Mouse (Mus musculus) heart, embryonic 12.5 days (tissue): ENCODE data around the gene Nlgn2. TPM values are rescaled to one million over a fixed set of nuclear protein-coding genes. Genes with fewer than 3 reads are reported as not detected.
"Not testable (repeated sequence)": the region's sequence is repeated elsewhere in the genome, so short reads cannot be mapped to it uniquely, and the experiment has no call there.

Source experiments
- ATAC-seq: fragments of 200-750 bp; cut with Nextera tagmentation; 2 replicates; pipeline ENCODE4 v1.8.0; 2017; ENCODE audit warnings: moderate TSS enrichment, moderate library complexity; ENCODE audit not compliant: insufficient number of reproducible peaks, low FRiP score
- H3K27ac ChIP-seq: fragments of 300-500 bp; sonication (generic); 2 replicates; pipeline ENCODE4 v1.5.1; 2016; ENCODE audit warnings: mild to moderate bottlenecking, moderate library complexity; ENCODE audit not compliant: poor library complexity, severe bottlenecking
- H3K27me3 ChIP-seq: fragments of 300-500 bp; sonication (generic); replicated peaks from 2 replicates; pipeline ENCODE4 v1.6.1; 2016; ENCODE audit warnings: mild to moderate bottlenecking, moderate library complexity
- H3K36me3 ChIP-seq: fragments of 300-500 bp; sonication (generic); 2 replicates; pipeline ENCODE4 v1.6.1; 2016; ENCODE audit warnings: mild to moderate bottlenecking, moderate library complexity
- H3K4me1 ChIP-seq: fragments of 300-500 bp; sonication (generic); replicated peaks from 2 replicates; pipeline ENCODE4 v1.6.1; 2016; ENCODE audit warnings: mild to moderate bottlenecking
- H3K4me2 ChIP-seq: fragments of 300-500 bp; sonication (generic); 2 replicates; pipeline ENCODE4 v1.6.1; 2016; ENCODE audit warnings: mild to moderate bottlenecking, moderate library complexity
- H3K4me3 ChIP-seq: fragments of 300-500 bp; sonication (generic); 2 replicates; pipeline ENCODE4 v1.5.1; 2016; ENCODE audit warnings: mild to moderate bottlenecking
- H3K9ac ChIP-seq: fragments of 300-500 bp; sonication (generic); 2 replicates; pipeline ENCODE4 v1.6.1; 2016; ENCODE audit warnings: mild to moderate bottlenecking, moderate library complexity
- H3K9me3 ChIP-seq: fragments of 300-500 bp; sonication (generic); replicated peaks from 2 replicates; pipeline ENCODE4 v1.6.1; 2016; ENCODE audit warnings: mild to moderate bottlenecking, moderate library complexity
- WGBS: fragments of 180-500 bp; shearing (Covaris S2); methylation state at CpG from one replicate; pipeline ENCODE4 v1.1.7; 2016; 5-methylcytosine and 5-hydroxymethylcytosine counted together
- polyA plus RNA-seq: library from polyadenylated mRNA; unstranded; fragments of >200 nt; fragmentation: Nextera tagmentation; extraction: Ambion mirVana; gene quantifications from 2 replicates; pipeline ENCODE4 v1.2.1, GENCODE M21; 2016

Gene Nlgn2
- polyA plus RNA-seq, 1 experiment from 2014 or later, result 2.3 TPM

- not testable (repeated sequence) for H3K9me3 ChIP-seq, H3K4me3 ChIP-seq, ATAC-seq, H3K9ac ChIP-seq, H3K36me3 ChIP-seq, H3K4me1 ChIP-seq
- peak overlapping the region; percentile 66 for H3K27ac ChIP-seq
- peaks cover 14% of the 10 kb centered on the region for H3K27me3 ChIP-seq
- H3K4me2 ChIP-seq, result peak overlapping the region; percentile 33; the same call in 1 of the 2 replicates
- WGBS, result 78% methylated on average over 3 of the region's 3 CpGs
Measured at GRCm38 (mm10) chr11:69863729-69864128, 26.1 kb upstream of the Nlgn2 start.

DNA sequence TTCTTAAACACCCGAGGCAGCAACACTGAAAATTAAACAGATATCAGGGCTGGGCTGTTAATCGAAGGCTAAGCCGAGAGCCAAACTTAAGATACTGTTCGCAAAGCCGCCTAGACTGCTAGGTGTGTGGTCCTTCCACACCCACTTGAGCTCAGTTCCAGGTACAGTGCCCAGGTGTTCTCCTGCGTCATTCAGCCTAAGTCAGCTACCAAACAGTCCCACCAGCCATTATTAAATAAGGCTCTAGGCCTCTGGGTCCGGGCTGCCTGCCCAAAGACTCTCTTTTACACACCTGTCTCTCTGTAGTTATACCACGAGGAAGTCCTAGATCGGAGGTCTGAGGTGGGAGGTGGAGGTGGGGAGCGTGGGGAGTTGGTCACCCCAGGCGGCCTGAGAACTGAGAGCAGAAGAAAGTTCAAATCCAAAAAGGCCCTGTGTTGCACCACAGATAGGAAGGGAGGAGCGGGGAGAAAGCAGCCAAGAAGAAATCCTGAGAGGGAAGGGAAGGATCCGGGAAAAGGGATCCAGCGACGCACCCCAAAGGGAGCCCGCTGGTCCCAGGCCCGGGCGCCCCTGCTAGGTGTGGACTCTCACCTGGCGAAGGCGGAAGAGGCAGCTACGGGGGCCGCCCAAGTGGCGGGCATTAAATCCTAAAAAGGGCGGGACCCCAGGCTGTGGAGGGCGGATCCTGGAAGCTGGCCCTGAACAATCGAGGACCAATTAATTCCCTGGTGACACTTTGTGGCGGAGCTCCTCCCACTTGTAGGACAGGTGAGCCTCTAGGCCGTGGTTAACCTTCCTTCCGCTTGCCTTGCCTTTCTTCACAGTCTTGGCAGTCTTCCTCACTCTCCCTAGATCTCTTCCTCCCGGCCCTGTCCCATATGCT, 20.8 kb upstream of the Nlgn2 start, which contains the start of gene Tnk1:
TSS of gene Tnk1 (minus strand) at position 618 of the 886 bp plus-strand sequence.
- no peaks in the 10 kb centered on the region for H3K9me3 ChIP-seq
- H3K4me3 ChIP-seq, result no peak within 1 kb of the TSS
- peaks cover 38% of the 10 kb centered on the region for H3K27me3 ChIP-seq
- no peak within 1 kb of the TSS for H3K27ac ChIP-seq
- WGBS, result 18% methylated on average over 30 of the region's 30 CpGs
- peaks cover 8% of the 10 kb centered on the region; the same call in 1 of the 2 replicates for H3K4me1 ChIP-seq
- no peaks in the 10 kb centered on the region for H3K36me3 ChIP-seq
- H3K4me2 ChIP-seq, result no peak within 1 kb of the TSS; the same call in 1 of the 2 replicates
- peak within 1 kb of the TSS; percentile 6; the same call in 1 of the 2 replicates for H3K9ac ChIP-seq
- ATAC-seq, result no peak

DNA sequence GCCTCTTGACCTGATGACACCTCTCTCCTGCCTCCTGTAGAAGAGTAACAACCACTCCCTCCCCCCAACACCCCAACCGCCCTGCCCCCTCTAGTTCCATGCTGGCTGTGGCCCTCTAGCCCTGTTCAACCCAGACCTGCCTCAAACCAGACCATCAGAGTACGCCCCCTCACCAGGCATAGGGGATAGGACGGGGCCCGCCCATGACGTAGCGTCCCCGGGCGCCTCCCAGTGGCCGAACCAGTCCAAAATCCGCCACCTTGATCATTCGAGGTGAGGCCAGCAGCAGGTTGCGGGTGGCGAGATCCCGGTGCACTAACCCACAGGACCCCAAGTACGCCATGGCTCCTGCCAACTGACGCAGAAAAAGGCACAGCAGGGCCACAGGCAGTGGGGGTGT, 17.8 kb upstream of the Nlgn2 start:
- H3K9me3 ChIP-seq, result no peaks in the 10 kb centered on the region
- H3K27me3 ChIP-seq, result peaks cover 38% of the 10 kb centered on the region
- H3K36me3 ChIP-seq, result peaks cover 22% of the 10 kb centered on the region
- H3K27ac ChIP-seq, result peak overlapping the region; percentile 31; the same call in 1 of the 2 replicates
- WGBS, result 14% methylated on average over 16 of the region's 16 CpGs
- peak overlapping the region; percentile 4 for H3K4me2 ChIP-seq
- H3K4me3 ChIP-seq, result no peak overlapping the region
- no peak overlapping the region for H3K9ac ChIP-seq
- H3K4me1 ChIP-seq, result peaks cover 17% of the 10 kb centered on the region; the same call in 1 of the 2 replicates
- no peak for ATAC-seq

DNA sequence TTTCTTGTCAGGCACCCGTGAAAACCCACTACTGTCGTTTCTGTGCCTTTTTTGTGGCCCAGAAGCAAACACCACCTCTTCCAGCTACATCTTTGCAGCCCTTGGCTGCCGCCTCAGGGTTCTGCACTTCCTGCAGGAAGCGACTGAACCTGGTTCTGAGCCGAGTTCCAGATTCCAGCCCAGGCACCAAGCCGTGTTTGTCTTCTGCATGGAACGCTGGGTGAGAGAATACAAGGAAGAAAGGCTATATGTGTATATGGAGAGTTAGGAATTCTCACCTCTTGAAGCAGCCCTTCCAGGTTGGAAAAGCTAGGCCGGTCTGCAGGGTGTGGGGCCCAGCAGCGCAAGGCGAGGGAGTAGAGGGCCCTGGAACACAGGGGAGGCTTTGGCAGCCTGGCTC, 17.1 kb upstream of the Nlgn2 start:
- no peak overlapping the region for H3K9ac ChIP-seq
- peak overlapping the region; percentile 31 for H3K27ac ChIP-seq
- 76% methylated on average over 10 of the region's 10 CpGs for WGBS

GRCm38 (mm10) chr11:69853994-69854393, 16.4 kb upstream of the Nlgn2 start:
- ATAC-seq, result peak; percentile 94
- H3K9me3 ChIP-seq, result no peaks in the 10 kb centered on the region
- H3K27me3 ChIP-seq, result peaks cover 27% of the 10 kb centered on the region
- peak overlapping the region; percentile 38 for H3K27ac ChIP-seq
- peaks cover 35% of the 10 kb centered on the region for H3K36me3 ChIP-seq
- no peak overlapping the region for H3K4me3 ChIP-seq
- H3K9ac ChIP-seq, result no peak overlapping the region
- WGBS, result 36% methylated on average over 7 of the region's 7 CpGs
- peaks cover 17% of the 10 kb centered on the region; the same call in 1 of the 2 replicates for H3K4me1 ChIP-seq
- H3K4me2 ChIP-seq, result peak overlapping the region; percentile 4

More for the DNA sequence above, 17.1 kb upstream of the Nlgn2 start:
- H3K27me3 ChIP-seq, result peaks cover 34% of the 10 kb centered on the region
- H3K4me2 ChIP-seq, result peak overlapping the region; percentile 4
- no peak for ATAC-seq
- peaks cover 17% of the 10 kb centered on the region; the same call in 1 of the 2 replicates for H3K4me1 ChIP-seq
- no peak overlapping the region for H3K4me3 ChIP-seq
- peaks cover 28% of the 10 kb centered on the region for H3K36me3 ChIP-seq
- no peaks in the 10 kb centered on the region for H3K9me3 ChIP-seq

GRCm38 (mm10) chr11:69850754-69851153, 13.2 kb upstream of the Nlgn2 start:
- Histone ChIP-seq H3K27me3 (peaks cover 1% of the 10 kb centered on the region; the same call in 1 of the 2 replicates), H3K4me3 (no peak overlapping the region), H3K9me3 (no peaks in the 10 kb centered on the region), H3K4me2 (no peak overlapping the region), H3K9ac (no peak overlapping the region), H3K4me1 (peaks cover 39% of the 10 kb centered on the region), H3K36me3 (peaks cover 49% of the 10 kb centered on the region), H3K27ac (no peak overlapping the region)
- ATAC-seq, result no peak
- 74% methylated on average over 8 of the region's 8 CpGs for WGBS

GRCm38 (mm10) chr11:69849884-69850283, 12.3 kb upstream of the Nlgn2 start:
- Histone ChIP-seq H3K4me1 (peaks cover 35% of the 10 kb centered on the region), H3K9ac (no peak overlapping the region), H3K9me3 (no peaks in the 10 kb centered on the region), H3K4me3 (no peak overlapping the region), H3K4me2 (no peak overlapping the region), H3K36me3 (peaks cover 49% of the 10 kb centered on the region), H3K27me3 (no peaks in the 10 kb centered on the region), H3K27ac (no peak overlapping the region)
- 92% methylated on average over 15 of the region's 15 CpGs for WGBS
- ATAC-seq, result no peak

DNA sequence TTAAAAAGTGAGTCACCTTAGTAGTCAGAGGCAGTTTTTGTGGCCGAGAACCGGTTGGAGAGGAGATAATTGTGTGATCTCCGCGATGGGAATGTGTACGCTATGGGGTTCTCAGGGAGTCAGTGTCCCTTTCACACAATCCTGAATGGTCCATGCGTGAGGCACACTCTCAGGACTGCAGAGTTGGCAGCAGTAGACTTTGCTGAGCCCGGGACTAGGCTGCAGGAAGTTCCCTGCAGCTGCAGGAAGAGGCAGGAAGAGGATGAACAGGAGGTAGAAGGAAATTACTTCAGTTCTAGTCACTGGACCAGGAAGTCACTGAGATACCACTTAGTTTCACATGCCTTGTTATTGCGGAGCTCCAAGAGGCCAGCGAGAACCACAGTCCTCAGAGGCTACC, 11.5 kb upstream of the Nlgn2 start:
- Histone ChIP-seq H3K4me3 (no peak overlapping the region), H3K27ac (no peak overlapping the region), H3K4me2 (no peak overlapping the region), H3K36me3 (peaks cover 49% of the 10 kb centered on the region), H3K4me1 (peaks cover 35% of the 10 kb centered on the region), H3K9me3 (no peaks in the 10 kb centered on the region), H3K27me3 (no peaks in the 10 kb centered on the region), H3K9ac (no peak overlapping the region)
- ATAC-seq, result no peak
- 73% methylated on average over 9 of the region's 9 CpGs for WGBS

DNA sequence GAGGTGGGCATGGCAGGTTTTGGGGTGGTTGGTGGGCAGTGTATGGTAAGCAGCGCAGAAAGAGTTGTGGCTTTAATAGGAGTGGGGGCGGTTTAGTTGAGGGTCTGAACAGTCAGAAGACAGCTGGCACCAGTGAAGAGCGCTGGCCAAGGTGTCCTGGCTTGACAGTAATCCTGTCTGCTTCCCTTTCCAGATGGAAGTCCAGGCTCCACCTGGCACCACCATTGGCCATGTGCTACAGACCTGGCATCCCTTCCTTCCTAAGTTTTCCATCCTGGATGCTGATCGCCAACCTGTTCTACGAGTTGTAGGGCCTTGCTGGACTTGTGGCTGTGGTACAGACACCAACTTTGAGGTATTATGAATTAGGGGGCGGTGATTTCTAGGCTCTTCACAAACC, 10.4 kb upstream of the Nlgn2 start:
- Histone ChIP-seq H3K36me3 (peaks cover 49% of the 10 kb centered on the region), H3K9ac (no peak overlapping the region), H3K4me1 (peaks cover 32% of the 10 kb centered on the region), H3K27ac (no peak overlapping the region), H3K9me3 (no peaks in the 10 kb centered on the region), H3K4me3 (peak overlapping the region; percentile 76), H3K27me3 (no peaks in the 10 kb centered on the region), H3K4me2 (peak overlapping the region; percentile 81)
- 94% methylated on average over 6 of the region's 6 CpGs for WGBS
- no peak for ATAC-seq

DNA sequence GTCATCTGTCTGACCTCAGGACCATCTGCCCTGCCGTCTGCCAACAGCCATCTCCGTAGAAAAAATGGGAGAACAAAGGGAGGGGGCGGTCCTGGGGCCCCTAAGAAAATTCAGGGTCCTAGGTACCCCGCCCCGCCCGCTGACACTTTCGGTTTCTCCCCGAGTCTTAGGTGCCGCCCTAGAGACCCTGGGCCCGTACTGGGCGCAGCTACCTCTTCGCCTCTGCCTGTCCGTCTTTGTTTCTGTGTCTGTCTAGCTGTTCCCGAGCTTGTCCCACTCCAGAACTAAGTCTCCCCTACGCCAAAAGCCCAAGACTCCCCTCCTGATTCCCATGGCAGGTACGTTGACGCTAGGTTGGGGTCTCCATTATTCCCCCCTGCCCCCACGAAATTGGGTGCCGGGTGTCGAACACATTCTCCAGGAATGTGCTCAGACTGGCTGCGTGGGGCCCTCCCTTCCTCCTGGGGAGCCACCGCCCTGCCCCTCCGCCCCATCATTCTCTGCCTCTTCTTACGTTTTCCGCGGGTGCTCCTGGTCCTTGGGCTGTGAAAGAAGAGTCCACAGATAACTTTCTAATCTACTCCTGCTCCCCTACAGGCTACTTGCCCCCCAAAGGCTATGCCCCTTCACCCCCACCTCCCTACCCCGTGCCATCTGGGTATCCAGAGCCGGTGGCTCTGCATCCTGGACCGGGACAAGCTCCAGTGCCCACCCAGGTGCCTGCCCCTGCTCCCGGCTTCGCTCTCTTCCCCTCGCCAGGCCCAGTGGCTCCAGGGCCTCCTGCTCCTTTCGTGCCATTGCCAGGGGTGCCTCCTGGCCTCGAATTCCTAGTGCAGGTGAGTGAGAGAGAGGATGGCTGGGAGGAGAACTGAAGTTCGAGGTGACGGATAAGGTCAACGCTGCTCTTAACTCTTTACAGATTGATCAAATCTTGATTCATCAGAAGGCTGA, 9.4 kb upstream of the Nlgn2 start:
- peak; percentile 53 for ATAC-seq
- 14% methylated on average over 37 of the region's 37 CpGs for WGBS

More for the DNA sequence above, 9.4 kb upstream of the Nlgn2 start:
- H3K27me3 ChIP-seq, result no peaks in the 10 kb centered on the region
- H3K9ac ChIP-seq, result peak overlapping the region; percentile 88
- peak overlapping the region; percentile 81 for H3K4me2 ChIP-seq
- H3K4me3 ChIP-seq, result peak overlapping the region; percentile 76
- no peaks in the 10 kb centered on the region for H3K9me3 ChIP-seq
- peaks cover 28% of the 10 kb centered on the region for H3K4me1 ChIP-seq
- peak overlapping the region; percentile 93 for H3K27ac ChIP-seq
- H3K36me3 ChIP-seq, result peaks cover 44% of the 10 kb centered on the region
